Mouse (Mus musculus) olfactory bulb, adult 2 months (tissue): Measurements from ENCODE around the gene Dact2. TPM values are rescaled to one million over a fixed set of nuclear protein-coding genes. Genes with fewer than 3 reads are reported as not detected.

Experiments
- H3K27ac ChIP-seq: fragments of 200-500 bp; 2 replicates; pipeline ENCODE4 v1.5.1; 2012; ENCODE audit warnings: low read depth, low read length; ENCODE audit not compliant: insufficient read depth
- H3K4me1 ChIP-seq: fragments of 200-500 bp; 2 replicates; pipeline ENCODE4 v1.6.1; 2012; ENCODE audit warnings: low read length; ENCODE audit not compliant: control insufficient read depth, insufficient read depth
- H3K4me3 ChIP-seq: fragments of 200-500 bp; 2 replicates; pipeline ENCODE4 v1.5.1; 2012; ENCODE audit warnings: mild to moderate bottlenecking, low read depth, low read length, moderate library complexity; ENCODE audit not compliant: insufficient read depth
- CTCF ChIP-seq: fragments of 200-500 bp; IDR thresholded peaks from 2 replicates; pipeline ENCODE4 v1.5.1; 2012; ENCODE audit warnings: low read depth, mild to moderate bottlenecking, low read length, moderate library complexity; ENCODE audit not compliant: insufficient read depth
- POLR2A ChIP-seq: fragments of 200-500 bp; IDR thresholded peaks from 2 replicates; pipeline ENCODE4 v1.6.1; 2012; ENCODE audit warnings: mild to moderate bottlenecking, low read depth, low read length, moderate library complexity; ENCODE audit not compliant: insufficient read depth
- WGBS: fragments of 180-500 bp; shearing (Covaris S2); methylation state at CpG from one replicate; pipeline ENCODE4 v1.1.7; 2018; 5-methylcytosine and 5-hydroxymethylcytosine counted together
- polyA plus RNA-seq: library from polyadenylated mRNA; stranded (reverse); fragments of >200 nt; gene quantifications from 2 replicates; pipeline ENCODE4 v1.2.4, GENCODE M21; 2012; ENCODE audit warnings: low replicate concordance; ENCODE audit not compliant: missing spikeins, insufficient read depth, insufficient read length

Gene Dact2
- polyA plus RNA-seq, 1 experiment = not detected

DNA sequence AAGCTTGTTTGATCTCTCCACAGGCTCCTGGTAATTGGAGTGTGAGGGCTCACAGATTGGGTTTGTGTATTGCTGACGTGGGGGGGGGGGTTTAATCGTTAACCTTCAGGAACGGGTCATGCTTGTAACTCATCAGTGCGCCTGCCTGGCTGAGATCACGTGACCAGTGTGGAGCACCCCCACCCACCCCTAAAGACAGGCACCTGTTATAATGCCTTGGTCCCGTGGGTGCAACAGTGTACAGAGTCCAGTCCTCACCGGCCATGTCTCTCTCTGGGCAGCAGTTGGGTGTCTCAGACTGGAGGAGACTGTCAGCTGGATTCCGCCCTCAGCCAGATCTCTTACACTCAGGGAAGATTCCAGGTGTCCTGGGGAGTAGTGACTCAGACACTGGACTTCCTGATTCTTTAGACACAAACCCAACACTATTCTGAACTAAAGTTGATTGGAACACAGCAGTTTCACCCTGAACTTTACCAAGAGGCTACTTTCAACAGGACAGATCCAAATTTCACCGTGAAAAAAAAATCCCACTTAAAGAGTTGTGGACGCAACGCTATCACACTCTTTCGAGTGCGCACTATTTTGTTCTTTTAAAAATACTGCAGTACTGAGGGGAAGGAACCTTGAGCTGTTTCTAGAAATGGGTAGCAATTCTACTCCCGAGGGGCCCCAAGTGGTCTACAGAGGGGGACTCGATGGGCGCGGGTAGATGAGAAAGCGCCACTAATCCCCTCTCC, 1.6 kb downstream of the Dact2 start:
- Histone ChIP-seq H3K27ac (no peak overlapping the region), H3K4me1 (peaks cover 14% of the 10 kb centered on the region), H3K4me3 (peak overlapping the region; percentile 71)
- WGBS = 3% methylated on average over 18 of the region's 18 CpGs
- TF ChIP-seq CTCF = no peak
- TF ChIP-seq POLR2A = no peak

DNA sequence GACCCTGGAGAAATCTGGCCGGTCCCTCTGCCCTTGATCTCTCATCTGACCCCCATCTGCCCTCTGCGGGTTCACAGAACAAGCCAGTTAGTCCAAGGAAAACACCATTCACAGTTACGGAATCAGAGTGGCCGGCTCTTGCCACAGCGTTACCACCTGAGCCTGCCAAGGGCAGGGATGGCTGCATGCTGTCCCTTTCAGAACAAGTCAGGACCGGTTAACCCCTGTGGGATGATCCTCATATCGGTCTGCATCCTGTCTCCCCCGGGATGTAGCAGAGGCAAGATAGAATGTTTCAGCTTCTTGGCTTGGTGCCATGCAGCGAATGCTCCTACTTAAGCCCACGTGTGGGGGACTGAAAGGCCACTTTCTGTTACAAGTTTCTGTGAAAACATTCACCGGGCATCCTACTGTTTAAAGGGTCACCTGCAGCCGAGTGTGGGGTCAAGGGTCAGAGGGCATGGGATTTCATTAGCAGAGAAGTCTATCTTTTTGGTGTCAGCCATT, 2.8 kb downstream of the Dact2 start:
- Histone ChIP-seq H3K4me1 (peaks cover 10% of the 10 kb centered on the region), H3K4me3 (no peak overlapping the region), H3K27ac (no peak overlapping the region)
- TF ChIP-seq POLR2A (no peak), CTCF (no peak)
- 26% methylated on average over 12 of the region's 12 CpGs for whole genome bisulfite sequencing

DNA sequence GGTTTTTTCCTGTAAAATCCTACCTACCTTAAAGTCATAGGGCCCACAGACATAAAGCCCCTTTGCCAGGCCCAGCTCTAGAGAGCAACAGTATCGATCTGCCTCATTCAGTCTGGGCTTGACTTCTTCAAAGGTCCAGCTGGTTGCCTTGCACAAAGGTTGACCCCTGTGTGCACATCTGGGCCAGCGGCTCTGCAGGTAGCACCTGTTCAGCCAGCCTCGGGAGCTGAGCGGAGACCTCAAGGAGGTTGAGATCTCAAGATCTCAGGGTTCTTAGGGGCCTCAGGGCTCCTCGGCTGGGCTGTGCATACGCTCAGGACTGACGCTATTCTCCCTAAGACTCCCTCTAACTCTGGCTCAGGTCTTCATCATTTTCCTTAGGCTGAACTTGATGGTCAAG, 3.9 kb downstream of the Dact2 start:
- no peak overlapping the region for H3K4me3 ChIP-seq
- TF ChIP-seq POLR2A (no peak), CTCF (no peak)
- no peak overlapping the region for H3K27ac ChIP-seq
- H3K4me1 ChIP-seq = peaks cover 10% of the 10 kb centered on the region
- 95% methylated on average over 7 of the region's 7 CpGs for WGBS

DNA sequence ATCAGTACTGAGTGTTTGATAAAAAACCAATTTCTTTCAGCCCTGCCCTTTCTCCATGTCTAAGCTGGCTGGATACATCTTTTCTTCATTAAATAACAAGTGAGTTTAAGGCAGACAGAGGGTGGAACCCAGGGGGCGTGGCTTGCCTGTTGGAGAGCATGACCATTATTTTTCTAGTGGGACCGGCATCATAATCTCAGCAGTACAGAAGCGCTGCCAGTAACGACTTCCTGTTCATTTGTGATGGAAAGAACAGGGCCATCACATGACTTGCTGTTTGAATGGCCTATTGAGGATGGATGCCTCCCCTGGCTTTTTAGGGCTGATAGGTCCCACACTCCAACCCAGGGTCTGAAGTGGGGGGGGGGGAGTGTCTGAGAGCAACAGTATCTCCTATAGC, 4.5 kb downstream of the Dact2 start:
- H3K4me1 ChIP-seq = peaks cover 10% of the 10 kb centered on the region
- H3K4me3 ChIP-seq = no peak overlapping the region
- H3K27ac ChIP-seq = no peak overlapping the region
- 46% methylated on average over 4 of the region's 4 CpGs for WGBS
- TF ChIP-seq CTCF (no peak), POLR2A (no peak)

DNA sequence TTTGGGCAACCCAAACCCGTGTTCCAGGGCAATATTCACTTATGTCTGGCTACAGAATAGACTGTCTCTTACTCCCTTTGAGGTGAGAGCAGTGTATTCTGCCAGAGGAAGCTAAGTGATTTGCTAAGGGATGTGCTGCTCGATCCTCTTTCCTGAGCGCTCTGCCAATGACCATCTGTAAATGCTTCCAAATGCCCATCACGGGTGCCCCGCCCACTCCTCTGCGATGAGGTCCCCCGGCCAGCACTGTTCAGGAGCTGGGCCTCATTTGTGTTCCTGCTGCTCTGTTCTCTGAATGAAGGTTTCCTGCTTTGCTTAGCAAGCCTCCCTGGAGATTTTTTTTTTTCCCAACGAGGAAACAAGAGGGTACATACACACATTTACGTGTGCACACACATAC, 11.2 kb downstream of the Dact2 start:
- Histone ChIP-seq H3K4me1 (no peaks in the 10 kb centered on the region), H3K4me3 (no peak overlapping the region), H3K27ac (no peak overlapping the region)
- WGBS = 66% methylated on average over 9 of the region's 9 CpGs
- no peak for TF ChIP-seq POLR2A
- TF ChIP-seq CTCF = no peak

DNA sequence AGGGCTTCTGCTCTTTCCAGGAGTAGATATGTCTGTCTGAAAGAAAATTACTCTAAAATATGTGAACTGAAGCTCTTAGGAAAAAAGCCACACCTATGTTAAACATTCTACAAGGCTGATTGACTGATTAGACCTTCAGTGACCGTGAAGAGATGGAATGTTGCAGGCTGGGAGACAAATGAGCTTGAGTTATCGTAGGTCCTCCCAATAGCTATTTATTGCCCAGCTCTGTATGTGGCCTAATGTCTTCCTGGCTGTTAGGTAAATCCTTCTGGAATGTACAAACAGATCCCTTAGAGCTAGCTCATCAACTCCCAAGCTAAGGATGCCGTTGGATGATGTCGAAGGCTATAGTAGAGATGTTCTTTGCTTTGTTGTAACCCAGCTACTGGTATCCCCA, 11.7 kb downstream of the Dact2 start:
- Histone ChIP-seq H3K27ac (no peak overlapping the region), H3K4me1 (no peaks in the 10 kb centered on the region), H3K4me3 (no peak overlapping the region)
- WGBS = 87% methylated on average over 4 of the region's 4 CpGs
- TF ChIP-seq CTCF = no peak
- TF ChIP-seq POLR2A = no peak

DNA sequence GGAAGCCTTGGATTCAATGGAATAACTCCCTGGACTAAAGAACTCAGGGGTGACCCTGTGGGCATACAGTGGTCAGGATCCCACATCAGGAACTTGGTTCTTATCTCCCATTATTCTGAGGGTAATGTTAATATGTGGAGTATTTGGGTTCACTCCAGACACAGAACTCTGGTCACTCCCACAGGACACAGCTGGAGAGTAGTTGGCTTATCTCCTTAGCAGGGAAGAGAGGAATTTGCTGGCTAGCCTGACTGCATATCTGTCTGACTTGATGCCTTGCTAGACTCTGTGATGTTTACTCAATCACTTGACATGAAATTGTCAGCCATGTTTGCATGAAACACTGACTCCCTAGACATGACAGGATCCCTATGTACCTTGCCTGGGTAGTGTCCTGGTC, 15.6 kb downstream of the Dact2 start:
- no peak overlapping the region for H3K27ac ChIP-seq
- TF ChIP-seq POLR2A (no peak), CTCF (no peak)
- no peak overlapping the region for H3K4me3 ChIP-seq
- no peaks in the 10 kb centered on the region for H3K4me1 ChIP-seq

DNA sequence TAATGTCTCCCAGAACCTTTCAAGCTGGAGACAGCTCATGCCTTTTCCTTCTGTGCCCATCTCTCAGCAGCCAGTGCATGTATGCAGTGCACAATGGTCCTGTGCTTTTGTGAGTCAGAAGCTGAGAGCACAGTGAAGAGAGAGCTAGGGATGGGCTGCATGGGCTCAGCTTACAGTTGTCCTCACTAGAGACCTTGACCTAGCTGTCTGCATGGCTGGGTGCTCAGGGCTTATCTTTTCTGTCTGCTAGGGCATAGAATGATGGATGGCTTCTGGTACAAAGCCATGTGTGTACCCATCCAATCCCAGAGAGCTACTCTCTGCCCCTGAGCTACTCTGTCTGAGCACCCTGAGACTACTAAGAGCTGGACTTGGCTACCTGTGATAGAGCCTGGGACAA, 17.0 kb downstream of the Dact2 start:
- TF ChIP-seq CTCF (no peak), POLR2A (no peak)
- Histone ChIP-seq H3K4me3 (no peak overlapping the region), H3K4me1 (no peaks in the 10 kb centered on the region), H3K27ac (no peak overlapping the region)

DNA sequence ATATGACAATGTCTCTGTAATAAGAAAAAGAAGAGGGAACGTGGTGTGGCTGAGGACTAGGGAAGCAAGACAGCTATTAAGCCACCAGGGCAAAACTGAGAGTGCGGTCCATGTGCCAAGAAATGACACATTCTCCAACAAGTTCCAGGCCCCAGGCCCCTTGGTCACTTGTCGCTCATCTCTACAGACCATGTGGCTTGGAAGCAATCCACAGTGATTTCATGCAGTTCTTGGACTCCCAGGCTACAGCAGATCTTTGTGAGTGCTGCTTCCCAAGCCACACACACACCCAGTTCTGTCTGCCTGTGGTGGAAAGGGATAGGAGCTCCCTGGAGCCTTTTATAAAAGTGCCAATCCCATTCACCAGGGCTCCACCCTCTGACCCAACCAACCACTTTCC, 17.9 kb downstream of the Dact2 start:
- WGBS = 87% methylated on average over 3 of the region's 3 CpGs
- TF ChIP-seq CTCF (no peak), POLR2A (no peak)
- Histone ChIP-seq H3K4me3 (no peak overlapping the region), H3K4me1 (no peaks in the 10 kb centered on the region), H3K27ac (no peak overlapping the region)

DNA sequence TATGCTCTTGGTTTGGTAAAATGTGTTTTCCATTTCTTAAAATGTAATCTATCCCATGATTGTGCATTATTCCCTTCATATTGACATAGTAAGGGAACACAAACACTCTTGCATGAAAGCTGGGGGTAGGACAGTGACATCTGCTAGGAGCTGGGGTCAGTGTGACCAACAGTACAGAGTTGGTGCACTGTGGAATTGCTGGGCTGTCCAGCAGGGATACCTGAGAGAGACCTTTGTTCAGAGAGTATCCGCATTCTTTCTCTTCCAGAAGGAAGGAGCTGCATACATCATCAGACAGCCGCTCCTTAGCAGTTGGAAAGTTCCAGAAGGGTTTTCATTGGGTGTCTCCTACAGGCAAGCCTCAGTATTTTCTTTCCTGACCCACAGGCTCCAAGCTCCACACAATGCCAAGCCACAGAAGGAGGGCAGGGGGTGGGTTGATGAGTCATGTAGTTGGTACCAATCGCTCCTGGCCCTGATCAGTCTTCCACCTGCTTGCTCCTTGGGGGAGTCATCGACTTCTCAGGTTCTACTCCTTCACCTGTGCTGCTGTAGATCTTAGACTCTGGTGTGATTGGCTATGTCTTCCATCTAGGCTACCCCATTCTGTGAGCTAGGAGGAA, 19.8 kb downstream of the Dact2 start:
- Histone ChIP-seq H3K4me3 (no peak overlapping the region), H3K27ac (no peak overlapping the region), H3K4me1 (no peaks in the 10 kb centered on the region)
- 85% methylated on average over 4 of the region's 4 CpGs for WGBS
- TF ChIP-seq POLR2A = no peak
- TF ChIP-seq CTCF = no peak
